Mouse (Mus musculus): Measurements from ENCODE around the gene Mta1. TPM values are rescaled to one million over a fixed set of nuclear protein-coding genes. Genes with fewer than 3 reads are reported as not detected.
A peak's percentile ranks its signal among the peaks of the same experiment; 100 is the strongest.

Gene Mta1
- polyA plus RNA-seq, 1 experiment: 100 TPM

DNA sequence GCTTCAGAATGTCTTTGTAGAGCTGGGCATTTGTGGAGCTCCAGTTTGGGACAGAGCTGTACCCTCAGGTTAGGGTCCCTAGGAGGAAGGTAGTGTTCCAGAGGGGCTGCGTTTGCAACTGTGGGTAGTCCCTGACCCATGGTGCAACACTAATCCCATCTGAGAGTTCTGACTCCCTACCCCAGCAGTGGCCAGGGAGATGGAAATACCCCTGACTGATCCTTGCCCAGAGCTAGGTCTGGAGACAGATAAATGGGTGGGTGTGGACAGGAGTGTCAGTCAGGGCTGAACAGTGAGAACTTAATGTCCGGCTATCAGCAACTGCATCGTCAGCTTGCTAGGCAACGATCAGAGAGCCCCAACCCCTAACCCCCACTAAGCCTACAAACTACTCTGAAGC is 52.5 kb downstream of the Mta1 start:
- Histone ChIP-seq H3K9ac (ENCODE audit: low read depth, poor library complexity, severe bottlenecking) (no peak overlapping the region), H3K27me3 (ENCODE audit: control insufficient read depth, insufficient read depth, low read length, poor library complexity, severe bottlenecking) (no peaks in the 10 kb centered on the region), H3K27ac (ENCODE audit: insufficient read depth, low read length) (no peak overlapping the region), H3K4me3 (ENCODE audit: low read depth, low read length) (no peak overlapping the region), H3K9me3 (replicated peaks; ENCODE audit: control insufficient read depth, insufficient read depth, low read length, poor library complexity, severe bottlenecking) (no peaks in the 10 kb centered on the region), H3K4me1 (ENCODE audit: control insufficient read depth, insufficient read depth, low read length) (peaks cover 7% of the 10 kb centered on the region), H3K36me3 (ENCODE audit: control insufficient read depth, insufficient read depth, low read length, poor library complexity, severe bottlenecking) (no peaks in the 10 kb centered on the region)
- TF ChIP-seq CTCF (IDR thresholded peaks at IDR 0.05; ENCODE audit: low read depth, low read length): no peak
- TF ChIP-seq EP300 (IDR thresholded peaks at IDR 0.05; ENCODE audit: insufficient read depth, low read depth, low read length): no peak
- no peak for TF ChIP-seq POLR2A (IDR thresholded peaks at IDR 0.05; ENCODE audit: insufficient read depth, low read length)

DNA sequence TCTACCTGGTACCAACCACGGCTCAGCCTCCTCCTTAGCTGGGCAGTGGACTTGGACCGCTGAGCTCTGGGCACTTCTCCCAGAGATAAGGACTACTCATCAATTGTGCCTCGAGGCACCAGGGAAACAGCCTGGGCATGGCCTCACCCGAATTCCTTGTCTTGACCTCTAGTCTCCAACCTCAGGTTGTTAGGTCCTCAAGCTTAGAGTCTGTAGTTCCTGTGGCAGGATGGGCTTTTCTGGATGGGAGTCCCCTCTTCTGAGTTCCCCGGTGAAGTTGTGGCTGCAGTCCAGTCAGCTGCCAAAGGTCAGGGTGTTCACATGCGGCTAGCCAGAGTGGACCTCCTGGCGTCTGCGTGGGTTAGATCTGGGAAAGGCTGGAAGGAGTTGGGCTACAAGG is 53.0 kb downstream of the Mta1 start:
- no peak overlapping the region for H3K27ac ChIP-seq (ENCODE audit: insufficient read depth, low read length)
- no peak for TF ChIP-seq CTCF (IDR thresholded peaks at IDR 0.05; ENCODE audit: low read depth, low read length)
- no peak for TF ChIP-seq EP300 (IDR thresholded peaks at IDR 0.05; ENCODE audit: insufficient read depth, low read depth, low read length)
- no peak for TF ChIP-seq POLR2A (IDR thresholded peaks at IDR 0.05; ENCODE audit: insufficient read depth, low read length)

DNA sequence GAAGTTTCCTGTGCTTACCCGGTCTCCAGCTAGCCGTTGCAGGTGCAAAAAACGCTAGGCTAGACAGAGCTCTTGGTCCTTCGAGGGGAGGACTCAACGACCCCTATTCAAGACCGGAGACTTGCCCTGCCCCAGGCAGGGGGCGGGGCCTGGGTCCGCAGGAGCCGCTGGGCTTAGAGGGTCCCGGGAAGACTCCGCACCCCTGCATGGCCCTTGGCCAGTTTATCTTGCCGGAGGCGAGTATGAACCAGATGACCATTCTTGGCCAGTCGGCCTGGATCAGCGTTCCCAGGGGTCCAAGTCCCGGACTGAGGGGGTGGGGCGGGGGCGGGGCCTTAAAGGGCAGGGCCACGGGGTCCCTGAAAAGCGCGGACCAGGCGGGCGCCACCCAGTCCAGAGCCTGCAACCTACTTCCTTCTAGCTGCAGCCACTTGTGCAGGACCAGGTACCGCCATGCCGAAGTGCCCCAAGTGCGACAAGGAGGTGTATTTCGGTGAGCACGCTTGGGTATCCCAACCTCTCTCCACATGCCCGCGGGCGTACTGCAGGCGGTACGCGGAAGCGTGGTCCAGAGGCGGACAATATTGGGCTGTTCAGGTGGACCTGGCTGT is 53.7 kb downstream of the Mta1 start:
- Histone ChIP-seq H3K4me3 (ENCODE audit: low read depth, low read length) (peak overlapping the region; percentile 96), H3K4me1 (ENCODE audit: control insufficient read depth, insufficient read depth, low read length) (peaks cover 7% of the 10 kb centered on the region), H3K27ac (ENCODE audit: insufficient read depth, low read length) (no peak overlapping the region), H3K9ac (ENCODE audit: low read depth, poor library complexity, severe bottlenecking) (peak overlapping the region; percentile 55), H3K36me3 (ENCODE audit: control insufficient read depth, insufficient read depth, low read length, poor library complexity, severe bottlenecking) (no peaks in the 10 kb centered on the region), H3K27me3 (ENCODE audit: control insufficient read depth, insufficient read depth, low read length, poor library complexity, severe bottlenecking) (no peaks in the 10 kb centered on the region), H3K9me3 (replicated peaks; ENCODE audit: control insufficient read depth, insufficient read depth, low read length, poor library complexity, severe bottlenecking) (no peaks in the 10 kb centered on the region)
- TF ChIP-seq EP300 (IDR thresholded peaks at IDR 0.05; ENCODE audit: insufficient read depth, low read depth, low read length) (no peak), POLR2A (IDR thresholded peaks at IDR 0.05; ENCODE audit: insufficient read depth, low read length) (peak; percentile 31)

More for the DNA sequence above, 53.0 kb downstream of the Mta1 start:
- no peaks in the 10 kb centered on the region for H3K27me3 ChIP-seq (ENCODE audit: control insufficient read depth, insufficient read depth, low read length, poor library complexity, severe bottlenecking)
- no peaks in the 10 kb centered on the region for H3K9me3 ChIP-seq (replicated peaks; ENCODE audit: control insufficient read depth, insufficient read depth, low read length, poor library complexity, severe bottlenecking)
- H3K9ac ChIP-seq (ENCODE audit: low read depth, poor library complexity, severe bottlenecking): no peak overlapping the region
- no peak overlapping the region for H3K4me3 ChIP-seq (ENCODE audit: low read depth, low read length)
- H3K4me1 ChIP-seq (ENCODE audit: control insufficient read depth, insufficient read depth, low read length): peaks cover 7% of the 10 kb centered on the region
- no peaks in the 10 kb centered on the region for H3K36me3 ChIP-seq (ENCODE audit: control insufficient read depth, insufficient read depth, low read length, poor library complexity, severe bottlenecking)

DNA sequence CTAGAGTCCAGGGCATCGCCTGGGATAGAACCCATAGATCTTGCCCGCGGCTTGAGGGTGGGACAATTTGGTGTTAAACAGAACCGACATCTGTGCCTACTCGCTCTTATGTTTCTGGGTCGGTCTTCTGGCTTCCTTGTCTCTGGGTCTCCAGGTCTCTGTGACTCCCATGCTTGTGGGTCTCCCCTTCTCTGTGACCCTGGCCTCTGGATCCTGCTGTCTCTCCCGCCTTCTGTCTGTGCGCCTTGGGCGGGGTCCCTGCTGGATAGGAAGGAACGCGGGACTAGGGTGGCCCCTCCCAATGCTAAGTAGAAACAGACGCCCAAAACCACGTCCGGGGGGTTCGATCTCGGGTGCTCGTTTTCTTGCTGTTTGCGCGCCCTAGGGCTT is 54.2 kb downstream of the Mta1 start:
- TF ChIP-seq EP300 (IDR thresholded peaks at IDR 0.05; ENCODE audit: insufficient read depth, low read depth, low read length) (no peak), CTCF (IDR thresholded peaks at IDR 0.05; ENCODE audit: low read depth, low read length) (no peak), POLR2A (IDR thresholded peaks at IDR 0.05; ENCODE audit: insufficient read depth, low read length) (no peak)
- peaks cover 7% of the 10 kb centered on the region for H3K4me1 ChIP-seq (ENCODE audit: control insufficient read depth, insufficient read depth, low read length)
- H3K36me3 ChIP-seq (ENCODE audit: control insufficient read depth, insufficient read depth, low read length, poor library complexity, severe bottlenecking): no peaks in the 10 kb centered on the region
- H3K9me3 ChIP-seq (replicated peaks; ENCODE audit: control insufficient read depth, insufficient read depth, low read length, poor library complexity, severe bottlenecking): no peaks in the 10 kb centered on the region
- H3K27ac ChIP-seq (ENCODE audit: insufficient read depth, low read length): no peak overlapping the region
- peak overlapping the region; percentile 55 for H3K9ac ChIP-seq (ENCODE audit: low read depth, poor library complexity, severe bottlenecking)
- H3K4me3 ChIP-seq (ENCODE audit: low read depth, low read length): peak overlapping the region; percentile 96
- H3K27me3 ChIP-seq (ENCODE audit: control insufficient read depth, insufficient read depth, low read length, poor library complexity, severe bottlenecking): no peaks in the 10 kb centered on the region

DNA sequence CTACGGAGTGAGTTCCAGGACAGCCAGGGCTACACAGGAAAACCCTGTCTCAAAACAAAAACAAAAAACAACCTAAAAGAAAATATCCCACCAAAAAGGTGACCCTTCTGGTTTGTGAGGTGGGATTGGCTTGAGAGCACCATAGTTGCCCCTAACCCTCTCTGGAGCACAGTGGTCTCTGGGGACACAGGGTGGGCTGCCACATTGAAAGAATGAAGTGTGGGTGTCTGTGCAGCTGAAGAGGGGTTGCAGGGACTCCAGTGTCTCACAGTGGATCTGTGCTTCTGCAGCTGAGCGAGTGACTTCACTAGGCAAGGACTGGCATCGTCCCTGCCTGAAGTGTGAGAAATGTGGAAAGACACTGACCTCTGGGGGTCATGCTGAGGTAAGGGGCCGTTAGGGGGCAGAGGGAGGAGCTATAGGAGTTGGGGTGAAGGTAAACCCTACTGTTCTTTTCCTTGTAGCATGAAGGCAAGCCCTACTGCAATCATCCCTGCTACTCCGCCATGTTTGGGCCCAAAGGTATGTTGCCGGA is 55.0 kb downstream of the Mta1 start:
- H3K27ac ChIP-seq (ENCODE audit: insufficient read depth, low read length): no peak overlapping the region
- H3K27me3 ChIP-seq (ENCODE audit: control insufficient read depth, insufficient read depth, low read length, poor library complexity, severe bottlenecking): no peaks in the 10 kb centered on the region
- no peak overlapping the region for H3K4me3 ChIP-seq (ENCODE audit: low read depth, low read length)

DNA sequence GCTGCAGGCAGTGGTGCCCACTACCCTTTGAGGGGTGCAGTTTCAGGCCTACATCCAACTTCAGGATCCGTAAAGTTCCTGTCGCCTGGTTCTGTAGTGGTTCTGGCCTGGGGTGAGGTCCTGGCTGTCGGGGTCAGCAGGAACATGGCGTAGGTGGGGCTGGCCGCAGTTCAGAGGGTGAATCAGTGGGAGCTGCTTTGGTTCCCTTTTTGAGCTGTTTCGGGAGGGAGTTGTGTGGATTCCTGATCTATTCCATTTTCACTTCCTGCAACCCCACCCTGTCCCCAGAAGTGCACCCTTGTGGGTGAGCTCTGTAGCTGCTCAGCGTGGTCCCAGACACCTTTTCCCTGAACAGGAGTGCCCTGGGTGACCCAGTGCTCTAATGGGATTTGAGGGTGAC is 55.9 kb downstream of the Mta1 start:
- Histone ChIP-seq H3K9ac (ENCODE audit: low read depth, poor library complexity, severe bottlenecking) (no peak overlapping the region), H3K27ac (ENCODE audit: insufficient read depth, low read length) (no peak overlapping the region), H3K4me1 (ENCODE audit: control insufficient read depth, insufficient read depth, low read length) (peaks cover 4% of the 10 kb centered on the region), H3K4me3 (ENCODE audit: low read depth, low read length) (no peak overlapping the region), H3K27me3 (ENCODE audit: control insufficient read depth, insufficient read depth, low read length, poor library complexity, severe bottlenecking) (no peaks in the 10 kb centered on the region), H3K9me3 (replicated peaks; ENCODE audit: control insufficient read depth, insufficient read depth, low read length, poor library complexity, severe bottlenecking) (no peaks in the 10 kb centered on the region), H3K36me3 (ENCODE audit: control insufficient read depth, insufficient read depth, low read length, poor library complexity, severe bottlenecking) (peaks cover 3% of the 10 kb centered on the region; the same call in 1 of the 2 replicates)
- TF ChIP-seq CTCF (IDR thresholded peaks at IDR 0.05; ENCODE audit: low read depth, low read length): no peak
- TF ChIP-seq POLR2A (IDR thresholded peaks at IDR 0.05; ENCODE audit: insufficient read depth, low read length): no peak
- TF ChIP-seq EP300 (IDR thresholded peaks at IDR 0.05; ENCODE audit: insufficient read depth, low read depth, low read length): no peak

More for the DNA sequence above, 55.0 kb downstream of the Mta1 start:
- H3K4me1 ChIP-seq (ENCODE audit: control insufficient read depth, insufficient read depth, low read length): peaks cover 9% of the 10 kb centered on the region
- no peaks in the 10 kb centered on the region for H3K9me3 ChIP-seq (replicated peaks; ENCODE audit: control insufficient read depth, insufficient read depth, low read length, poor library complexity, severe bottlenecking)
- no peak overlapping the region for H3K9ac ChIP-seq (ENCODE audit: low read depth, poor library complexity, severe bottlenecking)
- TF ChIP-seq CTCF (IDR thresholded peaks at IDR 0.05; ENCODE audit: low read depth, low read length) (no peak), EP300 (IDR thresholded peaks at IDR 0.05; ENCODE audit: insufficient read depth, low read depth, low read length) (no peak), POLR2A (IDR thresholded peaks at IDR 0.05; ENCODE audit: insufficient read depth, low read length) (no peak)
- H3K36me3 ChIP-seq (ENCODE audit: control insufficient read depth, insufficient read depth, low read length, poor library complexity, severe bottlenecking): peaks cover 1% of the 10 kb centered on the region; the same call in 1 of the 2 replicates
